Mouse (Mus musculus): ENCODE data around the gene Sptlc2. TPM values are rescaled to one million over a fixed set of nuclear protein-coding genes. Genes with fewer than 3 reads are reported as not detected.
A peak's percentile ranks its signal among the peaks of the same experiment; 100 is the strongest.

Gene Sptlc2
- polyA plus RNA-seq, 2 experiments from 2014 or later: 66.1 to 85.8 TPM

- ATAC-seq: no peak
These were observed 113.0 kb downstream of the Sptlc2 start for GRCm38 (mm10) chr12:87274853-87275831.

- no peak for ATAC-seq
These were observed 120.5 kb downstream of the Sptlc2 start for GRCm38 (mm10) chr12:87267682-87268081.

- ATAC-seq: peak; percentile 3
These were observed 121.1 kb downstream of the Sptlc2 start for GRCm38 (mm10) chr12:87266827-87267603.

- ATAC-seq: peak; percentile 96
These were observed 121.9 kb downstream of the Sptlc2 start, which contains the start of the genes Vipas39 and Ahsa1 for GRCm38 (mm10) chr12:87266108-87266826. Gene Vipas39 (minus strand): TSS chr12:87266256. Gene Ahsa1 (plus strand): TSS chr12:87266479.

- no peak for ATAC-seq
These were observed 122.7 kb downstream of the Sptlc2 start for GRCm38 (mm10) chr12:87265444-87265843.

GRCm38 (mm10) chr12:87260562-87260961 lies 127.6 kb downstream of the Sptlc2 start:
- no peak for ATAC-seq

GRCm38 (mm10) chr12:87256629-87257028 lies 131.5 kb downstream of the Sptlc2 start:
- no peak for ATAC-seq

Other genes starting within 250 kb of the Sptlc2 start
- gene Gstz1, start 241.2 kb downstream of the Sptlc2 start, polyA plus RNA-seq (2017; shearing (Covaris generic)): 10 to 100 TPM; 15.3 to 15.7 TPM
- gene Pomt2, start 240.4 kb downstream of the Sptlc2 start, polyA plus RNA-seq (2017; shearing (Covaris generic)): 1 to 10 TPM in 1 of 2 experiments, under 1 TPM in 1; 0.81 to 1.4 TPM
- gene Samd15, start 188.6 kb downstream of the Sptlc2 start, polyA plus RNA-seq (2017; shearing (Covaris generic)): 1 to 10 TPM in 1 of 2 experiments, not detected in 1; 5.0 TPM
- 1 to 10 TPM; 3.3 to 3.9 TPM for gene Tmed8, start 187.9 kb downstream of the Sptlc2 start, polyA plus RNA-seq (2017; shearing (Covaris generic))
- 1 to 10 TPM in 1 of 2 experiments, under 1 TPM in 1; 0.64 to 1.2 TPM for gene Noxred1, start 149.6 kb downstream of the Sptlc2 start, polyA plus RNA-seq (2017; shearing (Covaris generic))
- gene Vipas39, start 122.1 kb downstream of the Sptlc2 start, polyA plus RNA-seq (2017; shearing (Covaris generic)): 10 to 100 TPM; 33.6 to 34.7 TPM
- gene Ahsa1, start 121.9 kb downstream of the Sptlc2 start, polyA plus RNA-seq (2017; shearing (Covaris generic)): 100 to 1,000 TPM; 116 to 151 TPM
- not detected for gene Ism2, start 88.7 kb downstream of the Sptlc2 start, polyA plus RNA-seq (2017; shearing (Covaris generic))
- 100 to 1,000 TPM in 1 of 2 experiments, 10 to 100 TPM in 1; 83.4 to 124 TPM for gene Slirp, start 55.5 kb upstream of the Sptlc2 start, polyA plus RNA-seq (2017; shearing (Covaris generic))
- gene Alkbh1, start 55.7 kb upstream of the Sptlc2 start, polyA plus RNA-seq (2017; shearing (Covaris generic)): 10 to 100 TPM; 53.3 to 59.3 TPM
- 100 to 1,000 TPM; 220 to 228 TPM for gene Snw1, start 83.9 kb upstream of the Sptlc2 start, polyA plus RNA-seq (2017; shearing (Covaris generic))
- 1 to 10 TPM in 1 of 2 experiments, not detected in 1; 1.2 TPM for gene Gm5788, start 106.4 kb upstream of the Sptlc2 start, polyA plus RNA-seq (2017; shearing (Covaris generic))
- not detected for gene Gm8300, start 126.0 kb upstream of the Sptlc2 start, polyA plus RNA-seq (2017; shearing (Covaris generic))
- not detected for gene Oog1, start 214.3 kb upstream of the Sptlc2 start, polyA plus RNA-seq (2017; shearing (Covaris generic))
- gene Gm4027, start 230.5 kb upstream of the Sptlc2 start, polyA plus RNA-seq (2017; shearing (Covaris generic)): not detected